Mouse (Mus musculus) adrenal gland, adult 2 months (tissue): Measurements from ENCODE around the gene Xk. TPM values are rescaled to one million over a fixed set of nuclear protein-coding genes. Genes with fewer than 3 reads are reported as not detected.
"Not testable (repeated sequence)": the region's sequence is repeated elsewhere in the genome, so short reads cannot be mapped to it uniquely, and the experiment has no call there.

Source experiments
- DNase-seq: peaks from one replicate; pipeline ENCODE4 v3.0.0; 2021
- polyA plus RNA-seq: library from polyadenylated mRNA; depleted of rRNA; stranded (reverse); fragments of >200 nt; gene quantifications from 2 replicates; pipeline ENCODE4 v1.2.3, GENCODE M21; 2012; rRNA removed
- total RNA-seq, 2 experiments: library from RNA; stranded (reverse); gene quantifications; 2 replicates each; pipeline ENCODE4 v1.2.3; 2021

The Xk gene
- total and polyA plus RNA-seq, 3 experiments, result 0.66 to 1.9 (median 1.7) TPM

DNA sequence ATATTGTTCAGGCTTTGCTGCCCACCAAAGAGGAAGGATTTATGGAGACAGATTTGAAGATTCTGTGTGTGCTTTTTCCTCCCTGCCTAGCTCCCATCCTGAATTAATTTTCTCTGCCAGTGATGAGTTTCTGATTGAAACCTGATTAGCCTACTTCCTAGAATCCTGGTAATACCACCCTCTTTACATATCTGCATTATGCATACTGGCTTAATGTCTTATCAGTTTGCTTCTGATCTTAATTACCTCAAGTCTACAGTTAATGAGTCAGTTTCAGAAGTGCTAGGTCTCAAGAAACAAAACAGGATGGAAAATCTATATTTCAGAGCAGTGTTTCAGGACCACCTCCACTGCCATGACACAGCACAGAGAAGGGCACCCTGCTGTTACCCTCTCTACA is 43.9 kb downstream of the Xk start:
- DNase-seq, result not testable (repeated sequence)

DNA sequence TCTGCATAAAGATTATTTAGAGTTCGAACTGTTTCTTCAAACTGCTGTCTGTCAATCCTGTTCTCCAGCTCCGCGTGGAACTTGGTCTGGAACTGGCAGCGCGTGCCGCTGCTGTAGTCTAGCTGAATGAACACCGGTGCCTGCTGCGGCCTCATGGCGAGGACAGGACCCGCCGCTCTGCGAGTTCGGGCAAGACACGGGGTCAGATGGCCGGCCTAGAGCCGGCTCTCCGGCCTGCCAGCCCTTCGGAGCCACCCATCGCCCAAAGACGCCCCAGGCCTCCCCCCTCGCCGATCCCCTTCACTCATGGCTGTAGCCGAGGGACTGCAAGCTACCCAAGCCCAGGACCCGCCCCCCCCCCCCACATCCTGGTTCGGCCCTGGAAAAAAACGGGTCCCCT is 55.4 kb downstream of the Xk start:
- DNase-seq, result not testable (repeated sequence)

DNA sequence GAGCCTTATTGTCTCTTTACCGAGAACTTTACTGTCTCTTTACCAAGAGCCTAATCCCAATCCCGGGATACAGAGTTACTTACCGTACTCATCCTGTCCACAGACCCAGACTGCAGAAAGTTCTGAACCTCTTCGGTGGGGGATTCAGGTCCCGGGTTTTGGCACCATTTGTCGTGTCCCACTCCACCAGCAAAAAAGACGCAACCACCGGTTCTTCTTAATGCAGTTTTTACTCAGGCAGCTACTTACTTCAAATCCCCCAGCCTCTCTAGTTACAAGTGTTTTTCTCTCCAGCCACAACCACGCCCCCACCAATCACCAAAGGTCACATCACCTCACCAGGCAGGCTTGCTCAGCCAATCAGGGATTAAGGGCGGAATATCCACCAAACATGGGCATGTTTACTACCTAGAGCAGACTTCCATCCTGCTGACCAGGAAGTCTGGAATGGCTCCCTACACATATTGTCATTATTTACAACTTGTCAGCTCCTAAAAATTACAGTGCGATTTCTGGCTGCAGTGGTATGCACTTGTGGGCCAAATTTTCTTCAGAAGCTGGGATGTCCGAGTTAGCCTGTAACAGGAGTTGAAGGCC is 59.9 kb downstream of the Xk start:
- DNase-seq, result not testable (repeated sequence)

DNA sequence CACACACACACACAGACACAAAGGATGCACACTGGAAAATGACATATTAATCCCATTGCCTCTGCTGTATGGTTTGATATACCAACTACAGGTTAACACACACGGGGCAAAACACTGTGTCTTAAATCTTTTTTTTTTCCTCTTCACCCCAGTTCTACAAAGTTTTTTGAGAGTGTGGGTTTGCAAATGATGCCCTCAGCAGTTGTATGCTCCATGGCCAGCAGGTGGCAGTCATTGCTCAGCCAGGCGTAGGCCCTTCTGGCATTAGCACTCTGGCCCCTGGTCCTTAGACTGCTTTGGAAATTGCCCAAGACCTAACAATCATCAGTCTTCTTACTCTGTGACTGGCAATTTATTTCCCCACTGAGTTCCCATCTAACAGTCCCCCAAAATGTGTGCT is 60.5 kb downstream of the Xk start:
- DNase-seq, result peak; percentile 56

DNA sequence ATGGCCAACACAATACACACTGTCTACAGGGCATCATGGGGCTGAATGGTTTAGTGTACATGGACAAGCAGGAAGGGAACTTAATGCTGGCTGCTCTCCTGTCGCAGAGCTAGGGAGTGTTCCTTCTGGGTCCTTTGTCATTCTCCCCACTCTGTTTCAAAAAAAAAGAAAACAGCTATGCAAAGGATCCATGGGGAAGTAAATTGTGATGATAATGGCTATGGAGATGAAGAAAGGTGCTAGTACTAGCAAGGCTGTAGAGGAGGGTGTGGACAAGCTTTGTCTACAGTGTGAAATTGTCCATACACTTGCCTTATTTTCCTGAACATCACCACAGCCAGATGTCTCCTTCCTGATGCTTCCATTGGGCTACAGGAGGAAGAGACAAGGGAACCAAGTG is 62.4 kb downstream of the Xk start:
- not testable (repeated sequence) for DNase-seq

DNA sequence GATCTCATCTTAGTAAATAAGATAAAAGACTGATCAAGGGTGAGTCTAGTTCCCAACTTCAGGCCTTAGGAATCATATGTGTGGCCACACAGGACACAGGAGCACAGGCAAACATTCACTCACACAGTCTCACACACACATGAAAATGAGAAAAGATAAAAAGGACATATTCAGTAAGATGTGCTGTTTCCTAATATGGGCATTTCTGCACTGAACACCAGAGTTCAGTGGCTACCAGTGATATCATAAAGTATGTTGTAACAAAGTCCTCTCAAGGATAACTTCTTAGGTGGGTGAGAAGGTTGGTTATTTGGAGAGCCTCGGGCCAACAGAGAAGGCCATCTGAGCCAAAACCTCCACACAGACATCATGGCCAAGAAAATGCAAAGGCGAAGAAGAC is 77.8 kb downstream of the Xk start, which contains the start of gene H2al1k:
H2al1k (plus strand) TSS at position 301 of the 400 bp plus-strand sequence.
- not testable (repeated sequence) for DNase-seq

Other genes starting within 250 kb of the Xk start
- gene Fthl17e, start 239.3 kb upstream of the Xk start, total RNA-seq, result not detected
- not detected in 2 replicates for gene Fthl17e, start 239.3 kb upstream of the Xk start, polyA plus RNA-seq
- not detected for gene Fthl17f, start 209.7 kb upstream of the Xk start, total RNA-seq
- not detected in 2 replicates for gene Fthl17f, start 209.7 kb upstream of the Xk start, polyA plus RNA-seq
- gene 4930402K13Rik, start 168.2 kb upstream of the Xk start, total RNA-seq, result not detected
- not detected in 2 replicates for gene 4930402K13Rik, start 168.2 kb upstream of the Xk start, polyA plus RNA-seq
- gene Lancl3, start 72.9 kb upstream of the Xk start, total RNA-seq, result 1 to 10 TPM; 2.4 TPM
- gene Lancl3, start 72.9 kb upstream of the Xk start, polyA plus RNA-seq, result 1.9 and 2.1 TPM in 2 replicates
- gene Gm14862, start 15.9 kb upstream of the Xk start, total RNA-seq, result not detected
- not detected in 2 replicates for gene Gm14862, start 15.9 kb upstream of the Xk start, polyA plus RNA-seq
- not detected for gene H2al1m, start 11.0 kb downstream of the Xk start, total RNA-seq
- gene H2al1m, start 11.0 kb downstream of the Xk start, polyA plus RNA-seq, result 0.31 TPM in 1 of 2 replicates, not detected in the other
- gene H2al1k, start 77.9 kb downstream of the Xk start, total RNA-seq, result not detected
- gene H2al1k, start 77.9 kb downstream of the Xk start, polyA plus RNA-seq, result not detected in 2 replicates
- 10 to 100 TPM; 13.1 to 20.2 TPM for gene Cybb, start 215.0 kb downstream of the Xk start, total RNA-seq
- gene Cybb, start 215.0 kb downstream of the Xk start, polyA plus RNA-seq, result 0.44 and 0.48 TPM in 2 replicates